Mouse (Mus musculus) CH12.LX (cell line): ENCODE measurements at regions not wholly inside any gene's neighbourhood (a gene's known extent, or its start where the extent isn't known, plus 50 kb on each side); places are given as distances from the start of the nearest gene placed in this dataset.

Experiments
- DNase-seq: peaks from one replicate; pipeline ENCODE4 v3.0.0-alpha.2; 2013; ENCODE audit errors: extremely low read depth
- H3K27ac ChIP-seq: 2 replicates; pipeline ENCODE4 v1.5.1; 2012; ENCODE audit warnings: low read depth, mild to moderate bottlenecking, control low read depth, moderate library complexity; ENCODE audit not compliant: insufficient read depth
- H3K27me3 ChIP-seq: replicated peaks from 2 replicates; pipeline ENCODE3; 2012; ENCODE audit warnings: inconsistent platforms
- H3K36me3 ChIP-seq, 2 experiments: replicated peaks in 1 of 2; 2 replicates each; pipeline versions ENCODE3 to v1.6.1; 2012; ENCODE audit warnings: inconsistent platforms in 1 of 2, low read length in 1 of 2, mild to moderate bottlenecking in 1 of 2, mixed read lengths in 1 of 2, moderate library complexity in 1 of 2; ENCODE audit not compliant: control insufficient read depth in 1 of 2, insufficient read depth in 1 of 2
- H3K4me1 ChIP-seq, 2 experiments: 2 replicates each; pipeline ENCODE4 v1.6.1; 2012; ENCODE audit warnings: inconsistent platforms in 1 of 2, moderate library complexity in 1 of 2; ENCODE audit not compliant: insufficient read depth in 2 of 2, control insufficient read depth in 1 of 2
- H3K4me2 ChIP-seq: 2 replicates; pipeline ENCODE4 v1.6.1; 2012; ENCODE audit warnings: low read depth, mild to moderate bottlenecking, control low read depth; ENCODE audit not compliant: poor library complexity, insufficient read depth, severe bottlenecking
- H3K4me3 ChIP-seq, 3 experiments: fragments of 150-350 bp in 1 of 3; sonication (generic) in 1 of 3; replicated peaks in 1 of 3; 2 replicates each; pipeline versions ENCODE3 to v1.5.1; 2011 to 2012; ENCODE audit warnings: low read depth in 2 of 3, low read length in 2 of 3, mild to moderate bottlenecking in 2 of 3, moderate library complexity in 2 of 3, control low read depth in 1 of 3, improper control_type of control experiment in 1 of 3, inconsistent platforms in 1 of 3, mixed read lengths in 1 of 3; ENCODE audit not compliant: poor library complexity in 1 of 3
- H3K79me2 ChIP-seq: replicated peaks from 2 replicates; pipeline ENCODE4 v1.6.1; 2012; ENCODE audit warnings: mild to moderate bottlenecking, moderate library complexity; ENCODE audit not compliant: control insufficient read depth, poor library complexity, insufficient read depth, severe bottlenecking; ENCODE audit errors: extremely low read depth
- H3K9ac ChIP-seq: 2 replicates; pipeline ENCODE4 v1.6.1; 2012; ENCODE audit warnings: low read depth, mild to moderate bottlenecking, control low read depth, moderate library complexity; ENCODE audit not compliant: insufficient read depth
- H3K9me3 ChIP-seq: replicated peaks from 2 replicates; pipeline ENCODE3; 2012; ENCODE audit warnings: low read length, inconsistent platforms, mixed read lengths
- CHD1 ChIP-seq: IDR thresholded peaks from 2 replicates; pipeline ENCODE4 v1.6.1; 2012; ENCODE audit warnings: low read depth, low read length, improper control_type of control experiment, inconsistent platforms
- CHD2 ChIP-seq: IDR thresholded peaks from 2 replicates; pipeline ENCODE4 v1.6.1; 2011; ENCODE audit warnings: low read length, improper control_type of control experiment
- CTCF ChIP-seq, 2 experiments: IDR thresholded peaks in 1 of 2; conservative IDR thresholded peaks in 1 of 2; 2 replicates each; pipeline ENCODE4 v1.5.1; 2011 to 2012; ENCODE audit warnings: low read depth in 2 of 2, low read length in 2 of 2, improper control_type of control experiment in 1 of 2, inconsistent platforms in 1 of 2, mild to moderate bottlenecking in 1 of 2, moderate library complexity in 1 of 2
- E2F4 ChIP-seq: IDR thresholded peaks from 2 replicates; pipeline ENCODE4 v1.6.1; 2011; ENCODE audit warnings: low read depth, low read length, improper control_type of control experiment; ENCODE audit not compliant: insufficient replicate concordance
- ELF1 ChIP-seq: IDR thresholded peaks from 2 replicates; pipeline ENCODE4 v1.6.1; 2014; ENCODE audit warnings: low read depth, mild to moderate bottlenecking, inconsistent platforms, low read length, improper control_type of control experiment
- EP300 ChIP-seq: IDR thresholded peaks from 2 replicates; pipeline ENCODE4 v1.6.1; 2011; ENCODE audit warnings: low read length, improper control_type of control experiment
- GABPA ChIP-seq: IDR thresholded peaks from 2 replicates; pipeline ENCODE4 v1.6.1; 2012; ENCODE audit warnings: low read depth, low read length, improper control_type of control experiment, inconsistent platforms; ENCODE audit not compliant: insufficient replicate concordance
- HCFC1 ChIP-seq: IDR thresholded peaks from 2 replicates; pipeline ENCODE4 v1.6.1; 2012; ENCODE audit warnings: low read depth, mild to moderate bottlenecking, inconsistent platforms, low read length, improper control_type of control experiment
- IRF4 ChIP-seq: IDR thresholded peaks from 2 replicates; pipeline ENCODE4 v1.6.1; 2014; ENCODE audit warnings: low read depth, mild to moderate bottlenecking, inconsistent platforms, low read length, improper control_type of control experiment
- NELFE ChIP-seq: IDR thresholded peaks from 2 replicates; pipeline ENCODE4 v1.6.1; 2011; ENCODE audit warnings: low read depth, low read length, improper control_type of control experiment
- PAX5 ChIP-seq: IDR thresholded peaks from 2 replicates; pipeline ENCODE4 v1.6.1; 2012; ENCODE audit warnings: low read length, inconsistent platforms, mixed read lengths
- POLR2A ChIP-seq: IDR thresholded peaks from 2 replicates; pipeline ENCODE4 v1.6.1; 2011; ENCODE audit warnings: low read depth, mild to moderate bottlenecking, improper control_type of control experiment, low read length
- RAD21 ChIP-seq: IDR thresholded peaks from 2 replicates; pipeline ENCODE4 v1.6.1; 2011; ENCODE audit warnings: low read depth, mild to moderate bottlenecking, low read length, improper control_type of control experiment, moderate library complexity
- TBP ChIP-seq: conservative IDR thresholded peaks from 2 replicates; pipeline ENCODE4 v1.6.1; 2011; ENCODE audit warnings: low read depth, low read length, improper control_type of control experiment
- UBTF ChIP-seq: IDR thresholded peaks from 2 replicates; pipeline ENCODE4 v1.6.1; 2012; ENCODE audit warnings: low read depth, mild to moderate bottlenecking, inconsistent platforms, low read length, improper control_type of control experiment, moderate library complexity
- USF2 ChIP-seq: conservative IDR thresholded peaks from 2 replicates; pipeline ENCODE4 v1.6.1; 2011; ENCODE audit warnings: low read depth, low read length, improper control_type of control experiment
- ZKSCAN1 ChIP-seq: IDR thresholded peaks from 2 replicates; pipeline ENCODE4 v1.6.1; 2012; ENCODE audit warnings: low read depth, inconsistent platforms, low read length, improper control_type of control experiment, borderline replicate concordance
- dilution Hi-C: fragments of 300-500 bp; cut with MboI; formaldehyde crosslinking; loops from 2 replicates; pipeline ENCODE4 v1.14.3; 2020; ENCODE audit warnings: low sequenced_read_pairs; ENCODE audit not compliant: extremely low pct_unique_long_range_greater_than_20kb, extremely low pct_ligation_motif_present
- in situ Hi-C: fragments of 300-500 bp; cut with MboI; formaldehyde crosslinking; loops from 3 replicates; pipeline ENCODE4 v1.14.3; 2019; ENCODE audit warnings: low sequenced_read_pairs, low pct_ligation_motif_present, low pct_unique_long_range_greater_than_20kb, mixed read lengths

GRCm38 (mm10) chr4:66482495-66483291, 78.3 kb upstream of the Astn2 start:
- H3K4me3 ChIP-seq, result no peak overlapping the region
- H3K27me3 ChIP-seq, result no peaks in the 10 kb centered on the region
- no peak overlapping the region for H3K27ac ChIP-seq
- no peak overlapping the region for H3K9ac ChIP-seq
- no peak overlapping the region for H3K4me2 ChIP-seq
- DNase-seq, result no peak
- no peaks in the 10 kb centered on the region for H3K36me3 ChIP-seq
- dilution Hi-C loops (no loop called here), in situ Hi-C loops (no loop called here)
- TF ChIP-seq ELF1, result no peak
- H3K4me1 ChIP-seq, result no peaks in the 10 kb centered on the region
- H3K9me3 ChIP-seq, result peaks cover 43% of the 10 kb centered on the region
- H3K79me2 ChIP-seq, result no peaks in the 10 kb centered on the region

- H3K9ac ChIP-seq, result no peak overlapping the region
- in situ Hi-C loops, result no loop called here
- no peaks in the 10 kb centered on the region for H3K4me1 ChIP-seq
- TF ChIP-seq EP300, result no peak
- no peak for TF ChIP-seq RAD21
- no peak for TF ChIP-seq E2F4
- no peak for TF ChIP-seq NELFE
- no peak for TF ChIP-seq CHD1
- no peak for TF ChIP-seq IRF4
- TF ChIP-seq GABPA, result no peak
- TF ChIP-seq HCFC1, result no peak
- TF ChIP-seq POLR2A, result no peak
- no peak for TF ChIP-seq ZKSCAN1
- TF ChIP-seq UBTF, result no peak
- TF ChIP-seq TBP, result no peak
- TF ChIP-seq USF2, result no peak
- TF ChIP-seq PAX5, result no peak
- TF ChIP-seq CHD2, result no peak
- TF ChIP-seq CTCF (conservative IDR thresholded peaks at IDR 0.05 in 1 of 2, IDR thresholded peaks at IDR 0.05 in 1 of 2; ENCODE audit: low read depth in 2 of 2, low read length in 2 of 2), result no peak
- no peaks in the 10 kb centered on the region for H3K79me2 ChIP-seq
- H3K36me3 ChIP-seq, result no peaks in the 10 kb centered on the region
- H3K4me2 ChIP-seq, result no peak overlapping the region
- DNase-seq, result no peak
- no peaks in the 10 kb centered on the region for H3K27me3 ChIP-seq
- H3K27ac ChIP-seq, result no peak overlapping the region
- peaks cover 53% of the 10 kb centered on the region for H3K9me3 ChIP-seq
- no peak overlapping the region for H3K4me3 ChIP-seq
- dilution Hi-C loops, result no loop called here
Observed at GRCm38 (mm10) chr4:66478601-66479217, 74.3 kb upstream of the Astn2 start.
